Mouse (Mus musculus) erythroblast, adult 5-6 weeks (primary cell): ENCODE measurements around the gene Ampd2. TPM values are rescaled to one million over a fixed set of nuclear protein-coding genes. Genes with fewer than 3 reads are reported as not detected.

ENCODE experiments used
- ATAC-seq: replicated peaks from 2 replicates; pipeline ENCODE4 v1.8.0; 2016; ENCODE audit warnings: moderate number of reproducible peaks, mild to moderate bottlenecking, moderate TSS enrichment, inconsistent platforms; ENCODE audit not compliant: poor library complexity, low FRiP score, severe bottlenecking
- total RNA-seq, 2 experiments: library from RNA; stranded (forward) in 1 of 2; stranded (reverse) in 1 of 2; fragments of 150-400 nt in 1 of 2; fragments of 200-764, 138-1000 nt in 1 of 2; gene quantifications; 2 replicates each; pipeline versions ENCODE4 v1.2.3 to v1.2.4; 2015 to 2017; ENCODE audit warnings: low replicate concordance in 2 of 2

Gene Ampd2
- total RNA-seq (2015; ENCODE audit: low replicate concordance) (7.1 and 8.6 TPM in 2 replicates), total RNA-seq (2017; ENCODE audit: low replicate concordance) (3.1 and 14.5 TPM in 2 replicates)

GRCm38 (mm10) chr3:108086470-108086979 lies at the start of gene Ampd2:
TSS of gene Ampd2 (minus strand) at chr3:108086651.
- ATAC-seq: peak; percentile 57

GRCm38 (mm10) chr3:108134701-108135100 lies 48.2 kb upstream of the Ampd2 start:
- no peak for ATAC-seq

GRCm38 (mm10) chr3:108132484-108132883 lies 46.0 kb upstream of the Ampd2 start:
- ATAC-seq: no peak

- no peak for ATAC-seq
Observed at GRCm38 (mm10) chr3:108131821-108132220, 45.4 kb upstream of the Ampd2 start.

- ATAC-seq: no peak
Observed at GRCm38 (mm10) chr3:108131216-108131615, 44.8 kb upstream of the Ampd2 start.

- no peak for ATAC-seq
Observed at GRCm38 (mm10) chr3:108129804-108130203, 43.4 kb upstream of the Ampd2 start.

- no peak for ATAC-seq
Observed at GRCm38 (mm10) chr3:108129367-108129766, 42.9 kb upstream of the Ampd2 start.

GRCm38 (mm10) chr3:108128520-108128919 lies 42.1 kb upstream of the Ampd2 start:
- no peak for ATAC-seq

GRCm38 (mm10) chr3:108126327-108126726 lies 39.9 kb upstream of the Ampd2 start:
- ATAC-seq: no peak

- no peak for ATAC-seq
Observed at GRCm38 (mm10) chr3:108124131-108124530, 37.7 kb upstream of the Ampd2 start.

- no peak for ATAC-seq
Observed at GRCm38 (mm10) chr3:108123242-108123641, 36.8 kb upstream of the Ampd2 start.

GRCm38 (mm10) chr3:108121101-108121500 lies 34.6 kb upstream of the Ampd2 start:
- no peak for ATAC-seq

- no peak for ATAC-seq
Observed at GRCm38 (mm10) chr3:108117465-108117864, 31.0 kb upstream of the Ampd2 start.

GRCm38 (mm10) chr3:108113591-108114289 lies 27.3 kb upstream of the Ampd2 start:
- no peak for ATAC-seq

GRCm38 (mm10) chr3:108112666-108113065 lies 26.2 kb upstream of the Ampd2 start:
- ATAC-seq: no peak

GRCm38 (mm10) chr3:108112246-108112645 lies 25.8 kb upstream of the Ampd2 start:
- no peak for ATAC-seq

- ATAC-seq: no peak
Observed at GRCm38 (mm10) chr3:108111320-108111719, 24.9 kb upstream of the Ampd2 start.

- ATAC-seq: no peak
Observed at GRCm38 (mm10) chr3:108105281-108105680, 18.8 kb upstream of the Ampd2 start.

GRCm38 (mm10) chr3:108102075-108102474 lies 15.6 kb upstream of the Ampd2 start:
- no peak for ATAC-seq

GRCm38 (mm10) chr3:108101594-108101993 lies 15.1 kb upstream of the Ampd2 start:
- ATAC-seq: no peak

- ATAC-seq: 0 out of 2 replicates have a peak, but pooled peaks have one; percentile 28
Observed at GRCm38 (mm10) chr3:108098316-108098715, 11.9 kb upstream of the Ampd2 start.

GRCm38 (mm10) chr3:108097656-108098055 lies 11.2 kb upstream of the Ampd2 start:
- ATAC-seq: no peak
